Mouse (Mus musculus): Measurements from ENCODE around the gene Ppm1h.
"Not testable (repeated sequence)": the region's sequence is repeated elsewhere in the genome, so short reads cannot be mapped to it uniquely, and the experiment has no call there.

Ppm1h gene

GRCm38 (mm10) chr10:122931851-122932550 lies 253.4 kb downstream of the Ppm1h start:
- no peak for DNase-seq (ENCODE audit: low spot score)

GRCm38 (mm10) chr10:122933053-122933838 lies 254.7 kb downstream of the Ppm1h start:
- no peak for DNase-seq (ENCODE audit: low spot score)

- not testable (repeated sequence) for DNase-seq (ENCODE audit: low spot score)
Observed at GRCm38 (mm10) chr10:122935406-122935805, 256.8 kb downstream of the Ppm1h start.

GRCm38 (mm10) chr10:122937380-122937779 lies 258.8 kb downstream of the Ppm1h start:
- DNase-seq (ENCODE audit: low spot score) = not testable (repeated sequence)

- no peak for DNase-seq (ENCODE audit: low spot score)
Observed at GRCm38 (mm10) chr10:122939546-122939945, 261.0 kb downstream of the Ppm1h start.

GRCm38 (mm10) chr10:122942771-122943170 lies 264.2 kb downstream of the Ppm1h start:
- DNase-seq (ENCODE audit: low spot score) = no peak

- DNase-seq (ENCODE audit: low spot score) = no peak
Observed at GRCm38 (mm10) chr10:122943824-122944223, 265.3 kb downstream of the Ppm1h start.

GRCm38 (mm10) chr10:122944888-122945287 lies 266.3 kb downstream of the Ppm1h start:
- no peak for DNase-seq (ENCODE audit: low spot score)

GRCm38 (mm10) chr10:122950966-122951365 lies 272.4 kb downstream of the Ppm1h start:
- DNase-seq (ENCODE audit: low spot score) = no peak

GRCm38 (mm10) chr10:122953576-122953975 lies 275.0 kb downstream of the Ppm1h start:
- DNase-seq (ENCODE audit: low spot score) = no peak

GRCm38 (mm10) chr10:122957918-122958317 lies 279.4 kb downstream of the Ppm1h start:
- no peak for DNase-seq (ENCODE audit: low spot score)

- no peak for DNase-seq (ENCODE audit: low spot score)
Observed at GRCm38 (mm10) chr10:122958699-122959098, 280.1 kb downstream of the Ppm1h start.

- DNase-seq (ENCODE audit: low spot score) = no peak
Observed at GRCm38 (mm10) chr10:122960216-122960615, 281.7 kb downstream of the Ppm1h start.

GRCm38 (mm10) chr10:122960738-122961137 lies 282.2 kb downstream of the Ppm1h start:
- DNase-seq (ENCODE audit: low spot score) = no peak

- DNase-seq (ENCODE audit: low spot score) = no peak
Observed at GRCm38 (mm10) chr10:122961494-122961893, 282.9 kb downstream of the Ppm1h start.

GRCm38 (mm10) chr10:122962651-122963050 lies 284.1 kb downstream of the Ppm1h start:
- no peak for DNase-seq (ENCODE audit: low spot score)

GRCm38 (mm10) chr10:122963463-122964240 lies 285.1 kb downstream of the Ppm1h start:
- no peak for DNase-seq (ENCODE audit: low spot score)

GRCm38 (mm10) chr10:122964241-122964636 lies 285.7 kb downstream of the Ppm1h start:
- DNase-seq (ENCODE audit: low spot score) = no peak

GRCm38 (mm10) chr10:122965650-122966049 lies 287.1 kb downstream of the Ppm1h start:
- not testable (repeated sequence) for DNase-seq (ENCODE audit: low spot score)

- DNase-seq (ENCODE audit: low spot score) = no peak
Observed at GRCm38 (mm10) chr10:122966421-122966820, 287.9 kb downstream of the Ppm1h start.

- no peak for DNase-seq (ENCODE audit: low spot score)
Observed at GRCm38 (mm10) chr10:122970188-122970587, 291.6 kb downstream of the Ppm1h start.

GRCm38 (mm10) chr10:122973241-122973640 lies 294.7 kb downstream of the Ppm1h start:
- no peak for DNase-seq (ENCODE audit: low spot score)

GRCm38 (mm10) chr10:122976038-122976437 lies 297.5 kb downstream of the Ppm1h start:
- no peak for DNase-seq (ENCODE audit: low spot score)
